Mouse (Mus musculus) embryonic fibroblast, embryonic 13.5 days (primary cell): Measurements from ENCODE around the gene Pla2g2f.

ENCODE experiments used
- CTCF ChIP-seq: IDR thresholded peaks from 2 replicates; pipeline ENCODE4 v1.5.1; 2011; ENCODE audit warnings: mild to moderate bottlenecking, control low read depth, low read length, moderate library complexity, borderline replicate concordance; ENCODE audit not compliant: insufficient read depth
- POLR2A ChIP-seq: IDR thresholded peaks from 2 replicates; pipeline ENCODE4 v1.6.1; 2011; ENCODE audit warnings: low read depth, mild to moderate bottlenecking, control low read depth, low read length, moderate library complexity

- no peak for TF ChIP-seq CTCF
- TF ChIP-seq POLR2A: no peak
These were observed 10.6 kb downstream of the Pla2g2f start for GRCm38 (mm10) chr4:138746866-138747265.
